Mouse (Mus musculus) CD4-positive, CD25-positive, alpha-beta regulatory T cell, adult 2 months (primary cell): Measurements from ENCODE around the gene Necab3.

Experiments
- DNase-seq: peaks from one replicate; pipeline ENCODE4 v3.0.0-alpha.2; 2012; ENCODE audit warnings: low read depth, low spot score

Necab3 gene

GRCm38 (mm10) chr2:154558264-154559039 is at the start of gene Necab3:
TSS of gene Necab3 (minus strand) at chr2:154558890.
- peak; percentile 57 for DNase-seq

GRCm38 (mm10) chr2:154606965-154607364 is 48.3 kb upstream of the Necab3 start:
- DNase-seq = no peak

- DNase-seq = peak; percentile 54
Observed at GRCm38 (mm10) chr2:154604156-154604555, 45.5 kb upstream of the Necab3 start.

GRCm38 (mm10) chr2:154603638-154604153 is 45.0 kb upstream of the Necab3 start, which contains the start of gene Pxmp4:
TSS of gene Pxmp4 (minus strand) at chr2:154603708.
- peak; percentile 97 for DNase-seq

GRCm38 (mm10) chr2:154603007-154603637 is 44.4 kb upstream of the Necab3 start:
- DNase-seq = peak; percentile 10

GRCm38 (mm10) chr2:154601324-154601723 is 42.6 kb upstream of the Necab3 start:
- no peak for DNase-seq

GRCm38 (mm10) chr2:154600586-154600985 is 41.9 kb upstream of the Necab3 start:
- DNase-seq = no peak

GRCm38 (mm10) chr2:154597399-154597798 is 38.7 kb upstream of the Necab3 start:
- DNase-seq = no peak

GRCm38 (mm10) chr2:154595775-154596174 is 37.1 kb upstream of the Necab3 start:
- DNase-seq = no peak

- DNase-seq = peak; percentile 75
Observed at GRCm38 (mm10) chr2:154593025-154593424, 34.3 kb upstream of the Necab3 start.

- DNase-seq = no peak
Observed at GRCm38 (mm10) chr2:154591239-154591638, 32.5 kb upstream of the Necab3 start.

- no peak for DNase-seq
Observed at GRCm38 (mm10) chr2:154589051-154589450, 30.4 kb upstream of the Necab3 start.

- DNase-seq = peak; percentile 40
Observed at GRCm38 (mm10) chr2:154586405-154586804, 27.7 kb upstream of the Necab3 start.

- DNase-seq = no peak
Observed at GRCm38 (mm10) chr2:154584931-154585601, 26.4 kb upstream of the Necab3 start.

- DNase-seq = no peak
Observed at GRCm38 (mm10) chr2:154583906-154584872, 25.5 kb upstream of the Necab3 start.

- peak; percentile 25 for DNase-seq
Observed at GRCm38 (mm10) chr2:154581421-154581820, 22.7 kb upstream of the Necab3 start.

GRCm38 (mm10) chr2:154580586-154580985 is 21.9 kb upstream of the Necab3 start:
- DNase-seq = no peak

GRCm38 (mm10) chr2:154577744-154578067 is 19.0 kb upstream of the Necab3 start:
- DNase-seq = no peak

- no peak for DNase-seq
Observed at GRCm38 (mm10) chr2:154576876-154577743, 18.4 kb upstream of the Necab3 start.

- DNase-seq = no peak
Observed at GRCm38 (mm10) chr2:154574271-154574670, 15.6 kb upstream of the Necab3 start.
